Mouse (Mus musculus): ENCODE measurements around the gene Smim26.

Gene Smim26

DNA sequence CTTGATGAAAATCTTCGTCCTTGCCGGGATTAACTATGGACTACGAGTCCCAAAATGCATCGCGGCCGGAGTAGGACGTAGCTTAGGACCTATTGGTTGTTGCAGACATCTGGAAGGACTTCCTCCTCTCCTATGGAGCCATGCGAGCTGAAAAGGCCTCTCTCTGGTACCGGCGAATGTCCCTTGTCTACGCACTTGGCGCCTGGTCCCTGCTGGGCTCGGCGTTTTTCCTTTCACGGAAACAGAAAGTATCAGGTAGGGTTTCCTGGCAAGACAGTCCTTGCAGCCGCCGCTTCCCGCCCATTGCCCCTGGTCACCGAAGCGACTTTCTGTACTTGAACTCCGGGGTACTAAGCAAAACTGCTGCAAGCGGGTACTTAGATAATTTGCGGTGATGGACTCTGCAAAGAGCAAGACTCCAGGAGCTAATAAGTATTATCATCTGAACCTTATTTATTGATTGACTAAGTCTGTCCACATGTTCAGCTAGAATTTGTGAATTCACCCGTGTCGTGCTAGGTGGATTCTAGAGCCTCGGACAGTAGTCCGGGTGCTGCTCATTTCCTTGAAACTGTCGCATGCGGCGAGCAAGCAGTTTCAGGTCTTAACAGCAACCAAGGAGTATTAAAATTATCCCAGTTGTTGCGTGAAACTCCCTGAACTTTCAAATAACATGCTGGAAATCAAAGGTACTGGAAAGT lies at the start of gene Smim26:
Gene Smim26, plus strand, starts transcription at position 104 of the 701 bp plus-strand sequence.
- peak; percentile 90 for DNase-seq (ENCODE audit: low read depth, low spot score)

- no peak for DNase-seq (ENCODE audit: low read depth, low spot score)
Measured at GRCm38 (mm10) chr2:144544630-144545029, 49.2 kb upstream of the Smim26 start.

- no peak for DNase-seq (ENCODE audit: low read depth, low spot score)
Measured at GRCm38 (mm10) chr2:144545061-144545460, 48.8 kb upstream of the Smim26 start.

- no peak for DNase-seq (ENCODE audit: low read depth, low spot score)
Measured at GRCm38 (mm10) chr2:144545481-144545880, 48.4 kb upstream of the Smim26 start.

DNA sequence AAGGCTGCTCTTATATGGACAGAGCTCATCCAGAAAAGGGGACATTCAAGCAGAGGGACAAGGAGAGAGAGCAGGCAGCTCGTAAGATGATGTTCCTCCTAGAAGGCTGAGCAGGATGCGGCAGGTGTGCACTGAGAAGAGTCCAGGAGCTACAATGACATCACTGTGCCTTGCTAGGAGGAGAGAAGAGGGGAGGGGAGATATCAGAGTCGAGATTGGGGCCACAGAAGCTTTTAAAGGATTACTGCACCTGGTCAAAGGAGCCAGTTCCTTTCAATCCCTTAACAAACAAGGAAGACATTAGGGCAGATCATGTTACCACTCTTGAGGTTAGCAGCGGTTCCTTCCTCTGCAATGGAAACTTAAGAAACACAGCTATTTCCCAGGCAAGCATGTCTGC lies 46.3 kb upstream of the Smim26 start:
- DNase-seq (ENCODE audit: low read depth, low spot score), result no peak

- DNase-seq (ENCODE audit: low read depth, low spot score), result peak; percentile 89
Measured at GRCm38 (mm10) chr2:144550529-144550928, 43.3 kb upstream of the Smim26 start, which contains the start of gene Rbbp9. TSS of gene Rbbp9 (minus strand) at chr2:144550869.

- no peak for DNase-seq (ENCODE audit: low read depth, low spot score)
Measured at GRCm38 (mm10) chr2:144553905-144554304, 39.9 kb upstream of the Smim26 start.

DNA sequence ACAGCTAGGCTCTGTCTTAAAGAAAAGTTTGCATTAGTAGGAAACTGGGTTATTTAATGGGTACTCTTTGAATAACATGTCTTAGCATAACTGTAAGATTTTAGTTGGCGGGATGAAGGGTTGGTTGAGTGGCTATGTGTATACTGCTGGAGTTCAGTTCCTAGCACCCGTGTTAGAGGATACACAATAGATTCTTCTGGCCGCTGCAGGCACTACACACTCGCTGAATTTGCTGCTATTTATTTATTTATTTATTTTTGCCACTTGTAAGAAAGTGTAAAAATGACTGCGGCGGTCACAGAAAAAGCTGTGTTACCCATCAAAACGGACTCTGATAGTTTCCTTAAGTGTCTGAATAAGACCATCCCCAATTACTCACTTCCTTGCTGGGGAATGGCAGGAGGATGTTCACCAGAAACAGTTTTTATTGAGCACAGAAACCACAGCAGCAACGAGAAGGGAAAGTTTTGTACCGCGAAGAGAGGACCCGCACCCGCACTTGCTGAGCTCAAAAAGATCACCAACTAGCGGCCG lies 38.5 kb upstream of the Smim26 start:
- DNase-seq (ENCODE audit: low read depth, low spot score), result no peak

- peak; percentile 97 for DNase-seq (ENCODE audit: low read depth, low spot score)
Measured at GRCm38 (mm10) chr2:144555820-144556552, 37.9 kb upstream of the Smim26 start, which contains the start of gene Sec23b. TSS of gene Sec23b (plus strand) at chr2:144556229.

DNA sequence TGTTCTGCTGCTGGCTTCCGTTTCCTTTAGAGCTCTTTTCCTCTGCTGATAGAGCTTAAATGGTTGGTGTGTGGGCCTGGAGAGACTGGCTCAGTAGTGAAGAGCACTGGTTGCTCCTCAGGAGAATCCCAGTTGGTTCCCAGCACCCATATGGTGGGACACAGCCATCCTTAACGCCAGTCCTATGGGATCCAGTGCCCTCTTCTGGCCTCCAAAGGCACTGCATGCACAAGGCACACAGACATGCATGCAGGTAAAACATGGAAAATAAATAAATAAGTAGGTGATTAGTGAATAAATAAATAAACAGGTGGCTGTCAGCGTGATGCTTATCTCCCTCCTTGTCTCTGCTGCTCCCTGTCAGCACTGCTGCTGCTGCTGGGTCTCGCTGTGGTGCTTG lies 5.1 kb upstream of the Smim26 start:
- DNase-seq (ENCODE audit: low read depth, low spot score), result peak; percentile 64

- peak; percentile 73 for DNase-seq (ENCODE audit: low read depth, low spot score)
Measured at GRCm38 (mm10) chr2:144593036-144593435, 818 bp upstream of the Smim26 start.

- DNase-seq (ENCODE audit: low read depth, low spot score), result peak; percentile 58
Measured at GRCm38 (mm10) chr2:144598006-144598405, 4.2 kb downstream of the Smim26 start.

- peak; percentile 95 for DNase-seq (ENCODE audit: low read depth, low spot score)
Measured at GRCm38 (mm10) chr2:144599831-144600687, 6.2 kb downstream of the Smim26 start, which contains the start of gene Dtd1. TSS of gene Dtd1 (plus strand) at chr2:144599897.

DNA sequence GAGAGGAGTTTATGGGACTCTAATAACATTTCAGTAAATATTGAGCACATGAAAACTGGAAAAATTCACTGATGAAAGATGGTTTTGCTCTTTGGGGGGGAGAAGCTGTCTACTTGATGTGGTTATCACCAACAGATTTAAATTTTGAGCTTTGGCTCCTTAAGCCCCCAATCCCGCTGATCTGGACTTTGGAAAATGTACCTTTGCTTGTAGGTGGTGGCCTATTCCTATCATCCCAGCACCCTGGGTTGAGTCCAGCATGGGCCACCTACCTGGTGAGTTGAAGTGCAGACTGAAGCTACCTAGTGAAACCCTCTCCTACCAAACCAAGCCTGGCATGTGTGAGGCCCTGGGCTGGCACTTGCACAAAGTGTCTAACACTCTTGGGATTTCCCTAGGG lies 7.7 kb downstream of the Smim26 start:
- DNase-seq (ENCODE audit: low read depth, low spot score), result no peak

DNA sequence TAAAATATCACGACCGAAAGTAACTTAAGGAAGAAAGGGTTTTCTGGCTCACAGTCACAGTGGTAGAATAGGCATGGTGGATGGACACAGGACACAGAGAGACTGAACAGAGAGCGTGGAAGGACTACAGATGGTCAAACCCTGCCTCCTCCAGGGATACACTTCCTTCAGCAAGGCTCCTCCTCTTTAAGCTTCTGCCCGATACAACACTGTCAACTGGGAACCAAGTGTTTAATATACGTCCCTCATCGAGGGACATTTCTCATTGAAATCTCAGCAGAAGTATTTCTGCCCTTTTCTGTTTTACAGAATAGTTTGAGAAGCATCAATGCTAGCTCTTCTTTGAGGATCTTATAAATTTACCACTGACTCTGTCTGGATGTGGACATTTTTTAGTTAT lies 20.1 kb downstream of the Smim26 start:
- DNase-seq (ENCODE audit: low read depth, low spot score), result no peak

DNA sequence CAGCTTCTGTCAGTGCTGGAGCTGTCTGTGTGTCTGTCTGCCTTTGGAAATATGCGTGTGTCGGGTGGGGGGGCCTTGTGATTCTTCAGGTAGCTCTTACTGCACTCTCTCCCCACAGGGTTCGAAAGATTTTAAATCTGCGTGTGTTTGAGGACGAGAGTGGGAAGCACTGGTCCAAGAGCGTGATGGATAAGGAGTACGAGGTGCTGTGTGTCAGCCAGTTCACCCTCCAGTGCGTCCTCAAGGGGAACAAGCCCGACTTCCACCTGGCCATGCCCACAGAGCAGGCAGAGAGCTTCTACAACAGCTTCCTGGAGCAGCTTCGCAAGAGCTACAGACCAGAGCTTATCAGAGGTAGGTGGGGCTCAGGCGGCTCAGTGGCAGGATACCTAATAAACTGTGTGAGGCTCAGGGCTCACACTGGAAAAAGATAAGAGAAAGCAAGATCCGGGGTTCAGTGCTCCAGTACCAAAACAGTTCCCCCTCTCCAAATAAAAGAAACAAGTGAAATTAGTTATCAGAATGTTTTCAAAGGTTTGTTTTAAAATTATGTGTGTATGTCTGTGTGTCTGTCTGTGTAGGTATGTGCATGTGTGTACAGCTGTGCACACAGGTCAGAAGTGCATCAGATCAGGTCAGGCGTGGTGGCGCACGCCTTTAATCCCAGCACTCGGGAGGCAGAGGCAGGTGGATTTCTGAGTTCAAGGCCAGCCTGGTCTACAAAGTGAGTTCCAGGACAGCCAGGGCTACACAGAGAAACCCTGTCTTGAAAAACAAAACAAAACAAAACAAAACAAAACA lies 23.4 kb downstream of the Smim26 start:
- no peak for DNase-seq (ENCODE audit: low read depth, low spot score)

DNA sequence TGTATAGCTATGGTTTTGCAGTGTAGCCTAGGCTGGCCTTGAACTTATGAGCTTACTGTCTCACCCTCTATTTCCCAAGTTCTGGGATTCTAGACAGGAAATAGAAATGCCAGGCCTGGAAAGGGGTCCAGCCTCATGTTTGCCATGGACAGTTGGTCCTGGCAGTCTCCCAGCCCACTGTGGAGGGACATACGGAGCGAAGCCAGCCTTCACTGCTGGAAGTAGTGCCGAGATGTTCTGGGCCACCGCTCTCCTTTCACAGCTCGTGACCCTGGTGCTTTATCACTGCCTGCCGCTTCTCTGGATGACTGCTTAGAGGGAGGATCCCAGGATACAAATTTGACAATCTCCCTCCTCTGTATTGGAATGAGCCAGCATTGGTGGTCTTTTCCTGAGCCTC lies 27.6 kb downstream of the Smim26 start:
- DNase-seq (ENCODE audit: low read depth, low spot score), result no peak

GRCm38 (mm10) chr2:144633551-144633950 lies 39.7 kb downstream of the Smim26 start:
- DNase-seq (ENCODE audit: low read depth, low spot score), result no peak

- DNase-seq (ENCODE audit: low read depth, low spot score), result no peak
Measured at GRCm38 (mm10) chr2:144634231-144634630, 40.4 kb downstream of the Smim26 start.

- DNase-seq (ENCODE audit: low read depth, low spot score), result no peak
Measured at GRCm38 (mm10) chr2:144634729-144635128, 40.9 kb downstream of the Smim26 start.

Measured in ES-CJ7 (cell line).